Mouse (Mus musculus): ENCODE data around the gene Slf2.

The Slf2 gene

GRCm38 (mm10) chr19:45031780-45032179 lies 100.8 kb downstream of the Slf2 start:
- peak; percentile 75 for DNase-seq (ENCODE audit: low read depth)

Measured in fibroblast of lung, adult 2 months (primary cell).